Mouse (Mus musculus) kidney, adult 2 months (tissue): ENCODE data around the gene Ldhd. TPM values are rescaled to one million over a fixed set of nuclear protein-coding genes. Genes with fewer than 3 reads are reported as not detected.

Source experiments
- DNase-seq: peaks from one replicate; pipeline ENCODE4 v3.0.0; 2021
- H3K27ac ChIP-seq: fragments of 200-500 bp; 2 replicates; pipeline ENCODE4 v1.5.1; 2012; ENCODE audit warnings: low read depth, low read length, control low read depth, inconsistent platforms; ENCODE audit not compliant: insufficient read depth
- H3K27me3 ChIP-seq: fragments of 200-500 bp; replicated peaks from 2 replicates; pipeline ENCODE4 v1.6.1; 2012; ENCODE audit warnings: mild to moderate bottlenecking, moderate library complexity, low read length, inconsistent platforms; ENCODE audit not compliant: control insufficient read depth, insufficient read depth
- H3K36me3 ChIP-seq: fragments of 200-500 bp; 2 replicates; pipeline ENCODE4 v1.6.1; 2012; ENCODE audit warnings: mild to moderate bottlenecking, moderate library complexity, low read length, inconsistent platforms; ENCODE audit not compliant: control insufficient read depth, insufficient read depth
- H3K4me1 ChIP-seq: fragments of 200-500 bp; 2 replicates; pipeline ENCODE4 v1.6.1; 2011; ENCODE audit warnings: low read length; ENCODE audit not compliant: control insufficient read depth, insufficient read depth
- H3K4me3 ChIP-seq: fragments of 200-500 bp; 2 replicates; pipeline ENCODE4 v1.5.1; 2011; ENCODE audit warnings: mild to moderate bottlenecking, low read depth, low read length, control low read depth; ENCODE audit not compliant: insufficient read depth
- CTCF ChIP-seq: fragments of 200-500 bp; conservative IDR thresholded peaks from 2 replicates; pipeline ENCODE4 v1.5.1; 2011; ENCODE audit warnings: low read depth, mild to moderate bottlenecking, control low read depth, low read length, moderate library complexity, mixed read lengths; ENCODE audit not compliant: insufficient read depth, insufficient read length
- POLR2A ChIP-seq: fragments of 200-500 bp; IDR thresholded peaks from one replicate; pipeline ENCODE4 v1.6.1; 2011; ENCODE audit warnings: low read depth, low read length, control low read depth
- WGBS: fragments of 180-500 bp; shearing (Covaris S2); methylation state at CpG from one replicate; pipeline ENCODE4 v1.1.7; 2018; 5-methylcytosine and 5-hydroxymethylcytosine counted together
- polyA plus RNA-seq: library from polyadenylated mRNA; depleted of rRNA; stranded (reverse); fragments of >200 nt; gene quantifications from 2 replicates; pipeline ENCODE4 v1.2.3, GENCODE M21; 2012

Gene Ldhd
- polyA plus RNA-seq, 1 experiment, result 336 TPM

GRCm38 (mm10) chr8:111604986-111605385 is 25.2 kb downstream of the Ldhd start:
- no peak overlapping the region for H3K4me3 ChIP-seq
- H3K27me3 ChIP-seq, result no peaks in the 10 kb centered on the region
- no peaks in the 10 kb centered on the region; the same call in 1 of the 2 replicates for H3K4me1 ChIP-seq
- H3K27ac ChIP-seq, result no peak overlapping the region
- no peak for DNase-seq
- TF ChIP-seq POLR2A, result no peak
- no peak for TF ChIP-seq CTCF
- WGBS, result 79% methylated on average over 2 of the region's 2 CpGs
- no peaks in the 10 kb centered on the region for H3K36me3 ChIP-seq

- 93% methylated on average over 4 of the region's 4 CpGs for WGBS
- no peak overlapping the region for H3K4me3 ChIP-seq
- TF ChIP-seq POLR2A, result no peak
- TF ChIP-seq CTCF, result no peak
- no peaks in the 10 kb centered on the region for H3K36me3 ChIP-seq
- no peaks in the 10 kb centered on the region for H3K27me3 ChIP-seq
- no peak overlapping the region for H3K27ac ChIP-seq
- peaks cover 7% of the 10 kb centered on the region for H3K4me1 ChIP-seq
- no peak for DNase-seq
Measured at GRCm38 (mm10) chr8:111602050-111602449, 28.1 kb downstream of the Ldhd start.

DNA sequence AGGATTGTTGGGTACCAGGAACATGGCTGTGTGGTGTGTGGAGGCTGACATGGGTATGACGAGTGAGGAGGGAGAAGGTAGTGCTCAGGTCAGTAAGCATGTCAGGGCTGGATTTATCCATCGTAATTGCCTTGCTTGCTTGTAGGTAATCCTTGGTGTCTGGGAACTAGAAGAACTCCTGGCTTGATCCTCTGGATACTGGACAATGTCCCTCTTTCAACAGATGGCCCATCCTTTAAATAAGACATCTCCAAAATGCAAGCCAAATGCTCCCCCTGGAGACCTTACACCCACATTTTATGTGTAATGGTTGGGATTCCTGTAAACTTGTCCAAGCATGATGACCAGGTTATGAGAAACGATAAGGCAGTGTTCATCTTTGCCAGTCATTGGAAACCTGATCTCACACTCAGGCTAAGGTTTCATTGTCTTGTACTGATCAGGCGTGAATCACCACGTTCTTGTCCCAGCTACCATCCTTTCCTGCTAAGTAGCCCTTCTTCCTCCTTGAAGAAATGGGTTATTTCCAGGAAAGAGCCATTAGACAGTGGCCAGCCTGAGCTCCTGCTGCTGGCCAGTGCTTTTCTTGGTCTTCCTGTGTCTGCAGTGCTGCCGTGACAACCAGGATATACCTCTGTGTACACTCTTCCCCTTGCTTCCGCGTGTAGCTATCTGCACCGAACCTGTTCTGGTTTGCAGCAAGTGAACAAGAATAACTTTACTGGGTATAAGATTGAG is 30.3 kb downstream of the Ldhd start:
- Histone ChIP-seq H3K27ac (no peak overlapping the region), H3K4me1 (peaks cover 14% of the 10 kb centered on the region), H3K27me3 (no peaks in the 10 kb centered on the region), H3K4me3 (no peak overlapping the region), H3K36me3 (no peaks in the 10 kb centered on the region)
- TF ChIP-seq CTCF (no peak), POLR2A (no peak)
- DNase-seq, result no peak
- WGBS, result 60% methylated on average over 9 of the region's 9 CpGs

GRCm38 (mm10) chr8:111597310-111597709 is 32.9 kb downstream of the Ldhd start:
- Histone ChIP-seq H3K36me3 (no peaks in the 10 kb centered on the region), H3K4me3 (no peak overlapping the region), H3K27ac (peak overlapping the region; percentile 82), H3K4me1 (peaks cover 18% of the 10 kb centered on the region), H3K27me3 (no peaks in the 10 kb centered on the region)
- peak; percentile 86 for DNase-seq
- TF ChIP-seq CTCF (no peak), POLR2A (no peak)
- 38% methylated on average over 1 of the region's 1 CpGs for WGBS

DNA sequence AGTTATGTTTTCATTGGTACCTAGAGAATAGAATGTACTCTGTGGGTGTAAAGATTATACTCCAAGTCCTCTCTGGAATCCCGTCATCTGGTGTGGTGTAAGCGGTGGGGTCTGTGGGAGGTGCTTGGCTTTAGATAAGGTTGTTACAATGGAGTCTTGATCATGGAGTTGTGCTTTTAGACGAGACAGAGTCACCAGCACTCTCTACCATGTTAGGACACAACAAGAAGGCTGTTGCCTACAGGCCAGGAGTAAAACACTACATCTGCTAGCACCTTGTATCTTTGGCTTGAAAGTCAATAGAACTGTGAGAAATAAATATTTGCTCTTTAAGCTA is 33.7 kb downstream of the Ldhd start:
- Histone ChIP-seq H3K4me3 (no peak overlapping the region), H3K4me1 (peaks cover 18% of the 10 kb centered on the region), H3K36me3 (no peaks in the 10 kb centered on the region), H3K27me3 (no peaks in the 10 kb centered on the region), H3K27ac (no peak overlapping the region; the same call in 1 of the 2 replicates)
- 54% methylated on average over 3 of the region's 3 CpGs for WGBS
- no peak for DNase-seq
- TF ChIP-seq CTCF, result no peak
- TF ChIP-seq POLR2A, result no peak

GRCm38 (mm10) chr8:111595712-111596484 is 34.3 kb downstream of the Ldhd start:
- H3K27ac ChIP-seq, result no peak overlapping the region
- H3K36me3 ChIP-seq, result no peaks in the 10 kb centered on the region
- 63% methylated on average over 15 of the region's 15 CpGs for WGBS

GRCm38 (mm10) chr8:111594951-111595350 is 35.2 kb downstream of the Ldhd start:
- Histone ChIP-seq H3K4me1 (peaks cover 18% of the 10 kb centered on the region), H3K27me3 (no peaks in the 10 kb centered on the region), H3K36me3 (no peaks in the 10 kb centered on the region), H3K4me3 (no peak overlapping the region), H3K27ac (no peak overlapping the region)
- WGBS, result 85% methylated on average over 2 of the region's 2 CpGs
- TF ChIP-seq CTCF (no peak), POLR2A (no peak)
- no peak for DNase-seq

More at GRCm38 (mm10) chr8:111595712-111596484, 34.3 kb downstream of the Ldhd start:
- no peaks in the 10 kb centered on the region for H3K27me3 ChIP-seq
- TF ChIP-seq CTCF (no peak), POLR2A (no peak)
- DNase-seq, result peak; percentile 69
- no peak overlapping the region for H3K4me3 ChIP-seq
- H3K4me1 ChIP-seq, result peaks cover 18% of the 10 kb centered on the region
